Mouse (Mus musculus) megakaryocyte, embryonic 14.5 days (primary cell): ENCODE results near the gene Foxo6. TPM values are rescaled to one million over a fixed set of nuclear protein-coding genes. Genes with fewer than 3 reads are reported as not detected.

ENCODE experiments used
- H3K27me3 ChIP-seq: replicated peaks from 2 replicates; pipeline ENCODE3; 2012; ENCODE audit warnings: inconsistent platforms
- H3K36me3 ChIP-seq: replicated peaks from 2 replicates; pipeline ENCODE3; 2012; ENCODE audit warnings: low read length, inconsistent platforms, mixed read lengths
- H3K4me1 ChIP-seq: 2 replicates; pipeline ENCODE4 v1.6.1; 2012; ENCODE audit warnings: inconsistent platforms
- H3K4me3 ChIP-seq: replicated peaks from 2 replicates; pipeline ENCODE3; 2012; ENCODE audit warnings: moderate library complexity, mild to moderate bottlenecking, inconsistent platforms
- H3K9me3 ChIP-seq: 2 replicates; pipeline ENCODE4 v1.6.1; 2012; ENCODE audit warnings: inconsistent platforms
- FLI1 ChIP-seq: IDR thresholded peaks from 2 replicates; pipeline ENCODE4 v1.6.1; 2012; ENCODE audit warnings: low read length, inconsistent platforms, mixed read lengths
- GATA1 ChIP-seq: IDR thresholded peaks from 3 replicates; pipeline ENCODE4 v1.6.1; 2012; ENCODE audit warnings: mixed read lengths, low read length, inconsistent platforms, borderline replicate concordance
- polyA plus RNA-seq: library from polyadenylated mRNA; stranded (reverse); fragments of >175 nt; gene quantifications from 2 replicates; pipeline ENCODE4 v1.2.3, GENCODE M21; 2012; ENCODE audit warnings: low replicate concordance; ENCODE audit not compliant: insufficient read depth

Gene Foxo6
- polyA plus RNA-seq, 1 experiment: not detected

GRCm38 (mm10) chr4:120285730-120286129 is 1.4 kb downstream of the Foxo6 start:
- Histone ChIP-seq H3K4me1 (peaks cover 35% of the 10 kb centered on the region), H3K27me3 (peaks cover 100% of the 10 kb centered on the region), H3K4me3 (no peak overlapping the region), H3K36me3 (no peaks in the 10 kb centered on the region), H3K9me3 (no peaks in the 10 kb centered on the region)
- TF ChIP-seq FLI1 (no peak), GATA1 (no peak)

- peaks cover 31% of the 10 kb centered on the region for H3K4me1 ChIP-seq
- TF ChIP-seq GATA1 (no peak), FLI1 (no peak)
- no peaks in the 10 kb centered on the region for H3K36me3 ChIP-seq
- H3K4me3 ChIP-seq: no peak overlapping the region
- no peaks in the 10 kb centered on the region for H3K9me3 ChIP-seq
- peaks cover 100% of the 10 kb centered on the region for H3K27me3 ChIP-seq
These were observed 1.9 kb downstream of the Foxo6 start for GRCm38 (mm10) chr4:120285223-120285622.

- H3K9me3 ChIP-seq: no peaks in the 10 kb centered on the region
- no peak for TF ChIP-seq FLI1
- no peak for TF ChIP-seq GATA1
- peaks cover 100% of the 10 kb centered on the region for H3K27me3 ChIP-seq
- no peak overlapping the region for H3K4me3 ChIP-seq
- no peaks in the 10 kb centered on the region for H3K36me3 ChIP-seq
- H3K4me1 ChIP-seq: peaks cover 29% of the 10 kb centered on the region
These were observed 3.0 kb downstream of the Foxo6 start for GRCm38 (mm10) chr4:120284187-120284586.

GRCm38 (mm10) chr4:120283141-120283540 is 4.0 kb downstream of the Foxo6 start:
- H3K9me3 ChIP-seq: no peaks in the 10 kb centered on the region
- TF ChIP-seq GATA1 (no peak), FLI1 (no peak)
- no peak overlapping the region for H3K4me3 ChIP-seq
- H3K27me3 ChIP-seq: peaks cover 99% of the 10 kb centered on the region
- H3K36me3 ChIP-seq: no peaks in the 10 kb centered on the region
- peaks cover 29% of the 10 kb centered on the region for H3K4me1 ChIP-seq

GRCm38 (mm10) chr4:120282568-120283091 is 4.5 kb downstream of the Foxo6 start:
- TF ChIP-seq FLI1: no peak
- H3K27me3 ChIP-seq: peaks cover 99% of the 10 kb centered on the region
- no peaks in the 10 kb centered on the region for H3K36me3 ChIP-seq
- peaks cover 26% of the 10 kb centered on the region for H3K4me1 ChIP-seq
- no peaks in the 10 kb centered on the region for H3K9me3 ChIP-seq
- H3K4me3 ChIP-seq: peak overlapping the region; percentile 65

- no peak overlapping the region for H3K4me3 ChIP-seq
- H3K4me1 ChIP-seq: peaks cover 14% of the 10 kb centered on the region
- no peaks in the 10 kb centered on the region for H3K9me3 ChIP-seq
- TF ChIP-seq GATA1 (no peak), FLI1 (no peak)
- H3K36me3 ChIP-seq: no peaks in the 10 kb centered on the region
- H3K27me3 ChIP-seq: peaks cover 95% of the 10 kb centered on the region
These were observed 6.1 kb downstream of the Foxo6 start for GRCm38 (mm10) chr4:120281011-120281410.

- Histone ChIP-seq H3K27me3 (peaks cover 95% of the 10 kb centered on the region), H3K9me3 (no peaks in the 10 kb centered on the region), H3K4me1 (peaks cover 14% of the 10 kb centered on the region), H3K36me3 (no peaks in the 10 kb centered on the region), H3K4me3 (no peak overlapping the region)
- no peak for TF ChIP-seq FLI1
- TF ChIP-seq GATA1: no peak
These were observed 6.7 kb downstream of the Foxo6 start for GRCm38 (mm10) chr4:120280432-120280831.

- no peaks in the 10 kb centered on the region for H3K9me3 ChIP-seq
- peaks cover 92% of the 10 kb centered on the region for H3K27me3 ChIP-seq
- no peaks in the 10 kb centered on the region for H3K36me3 ChIP-seq
- no peak overlapping the region for H3K4me3 ChIP-seq
- peaks cover 3% of the 10 kb centered on the region for H3K4me1 ChIP-seq
- TF ChIP-seq FLI1: no peak
- TF ChIP-seq GATA1: no peak
These were observed 9.8 kb downstream of the Foxo6 start for GRCm38 (mm10) chr4:120277255-120277928.

GRCm38 (mm10) chr4:120275487-120275886 is 11.7 kb downstream of the Foxo6 start:
- Histone ChIP-seq H3K4me3 (no peak overlapping the region), H3K36me3 (no peaks in the 10 kb centered on the region), H3K4me1 (no peaks in the 10 kb centered on the region), H3K9me3 (no peaks in the 10 kb centered on the region), H3K27me3 (peaks cover 91% of the 10 kb centered on the region)
- TF ChIP-seq GATA1: no peak
- no peak for TF ChIP-seq FLI1

- Histone ChIP-seq H3K9me3 (no peaks in the 10 kb centered on the region), H3K4me1 (peaks cover 4% of the 10 kb centered on the region; the same call in 1 of the 2 replicates), H3K27me3 (peaks cover 91% of the 10 kb centered on the region), H3K36me3 (no peaks in the 10 kb centered on the region), H3K4me3 (no peak overlapping the region)
- TF ChIP-seq GATA1: no peak
- TF ChIP-seq FLI1: no peak
These were observed 13.6 kb downstream of the Foxo6 start for GRCm38 (mm10) chr4:120273594-120273993.
